Mouse (Mus musculus) spleen, adult 2 months (tissue): ENCODE data around the gene S100a4.
A peak's percentile ranks its signal among the peaks of the same experiment; 100 is the strongest.

Experiments
- CTCF ChIP-seq: fragments of 200-500 bp; IDR thresholded peaks from 2 replicates; pipeline ENCODE4 v1.5.1; 2011; ENCODE audit warnings: mild to moderate bottlenecking, inconsistent platforms; ENCODE audit not compliant: insufficient read depth, insufficient read length, insufficient replicate concordance; ENCODE audit errors: extremely low read depth
- POLR2A ChIP-seq: fragments of 200-500 bp; IDR thresholded peaks from 2 replicates; pipeline ENCODE4 v1.6.1; 2011; ENCODE audit warnings: low read depth, low read length, inconsistent platforms

GRCm38 (mm10) chr3:90612728-90613291, 9.2 kb downstream of the S100a4 start, which contains the start of gene S100a6:
- TF ChIP-seq CTCF, result peak; percentile 79; the same call in 1 of the 2 replicates
- no peak for TF ChIP-seq POLR2A
